Mouse (Mus musculus): ENCODE measurements around the gene Gnptab.

The Gnptab gene

GRCm38 (mm10) chr10:88377666-88378065, 1.3 kb upstream of the Gnptab start:
- WGBS: 84% methylated on average over 4 of the region's 4 CpGs

- 2% methylated on average over 11 of the region's 11 CpGs for WGBS
These were observed 1.1 kb downstream of the Gnptab start for GRCm38 (mm10) chr10:88380002-88380401.

DNA sequence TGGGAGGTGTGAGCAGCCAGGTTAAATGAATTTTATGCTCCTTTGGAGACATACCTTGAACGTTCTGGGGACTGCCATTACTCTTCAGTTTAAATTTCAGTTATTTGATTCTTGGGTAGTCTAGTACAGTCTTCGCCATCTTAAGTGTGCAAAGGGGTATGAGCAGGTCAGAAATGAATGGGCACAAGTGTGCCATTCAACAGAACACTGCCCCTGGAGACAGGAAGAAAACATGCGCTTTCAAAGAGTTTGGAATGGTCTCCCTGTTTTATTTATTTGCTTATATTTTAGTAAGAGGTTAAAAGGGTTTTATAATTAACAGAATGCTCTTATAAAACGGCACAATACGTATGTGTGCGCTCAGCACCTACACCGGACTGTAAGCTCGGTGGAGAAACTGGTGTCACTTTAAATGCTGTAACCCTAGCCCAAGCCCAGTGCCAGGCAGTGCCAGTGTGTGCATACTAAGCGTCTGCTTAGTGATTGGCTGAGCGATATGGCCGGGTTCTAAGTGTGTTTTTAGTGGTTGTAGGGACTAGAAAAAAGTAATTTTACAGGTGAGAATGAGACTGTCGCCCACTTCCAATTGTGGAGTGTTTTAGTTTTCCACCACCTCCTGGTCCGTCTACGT, 1.6 kb downstream of the Gnptab start:
- 21% methylated on average over 14 of the region's 14 CpGs for WGBS

- WGBS: 83% methylated on average over 4 of the region's 4 CpGs
These were observed 2.4 kb downstream of the Gnptab start for GRCm38 (mm10) chr10:88381286-88381685.

DNA sequence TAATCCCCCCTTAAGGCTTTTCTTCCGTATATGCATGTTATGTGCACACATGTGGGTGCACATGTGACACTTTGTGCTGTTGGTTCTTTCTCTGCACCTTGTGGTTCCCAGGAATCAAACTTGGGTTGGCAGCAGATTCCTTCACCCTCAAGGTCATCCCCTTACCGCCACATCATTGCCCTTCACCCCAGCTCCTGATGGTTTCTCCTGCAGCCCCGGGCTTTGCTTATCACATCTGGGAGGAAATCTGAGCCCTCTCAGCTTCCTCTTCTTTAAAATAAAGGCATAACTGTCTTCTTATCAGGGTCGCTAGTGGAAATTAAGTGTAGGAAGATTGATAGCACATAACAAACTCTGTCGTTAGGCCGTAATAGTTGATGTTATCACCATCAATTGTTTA, 3.1 kb downstream of the Gnptab start:
- WGBS: 81% methylated on average over 6 of the region's 6 CpGs

DNA sequence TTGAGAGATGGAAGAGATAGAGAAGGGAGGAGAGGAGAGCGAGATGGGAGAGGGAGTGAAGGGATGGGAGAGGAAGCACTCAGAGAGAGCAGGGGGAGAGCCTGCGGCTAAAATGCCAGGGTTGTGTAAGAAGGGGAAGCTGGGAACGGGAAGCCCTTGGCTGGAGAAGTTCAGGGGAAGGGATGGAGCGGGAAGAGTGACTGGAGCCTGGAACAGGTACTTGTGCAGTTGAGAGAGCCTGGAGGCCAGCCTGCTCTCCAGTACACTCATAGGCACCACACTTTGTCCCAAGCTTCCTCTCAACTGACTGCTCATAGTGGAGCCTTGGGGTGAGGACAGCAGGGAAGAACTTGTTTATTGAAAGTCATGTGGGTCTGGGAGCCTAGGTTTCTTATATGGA, 4.5 kb downstream of the Gnptab start:
- WGBS: 83% methylated on average over 4 of the region's 4 CpGs

DNA sequence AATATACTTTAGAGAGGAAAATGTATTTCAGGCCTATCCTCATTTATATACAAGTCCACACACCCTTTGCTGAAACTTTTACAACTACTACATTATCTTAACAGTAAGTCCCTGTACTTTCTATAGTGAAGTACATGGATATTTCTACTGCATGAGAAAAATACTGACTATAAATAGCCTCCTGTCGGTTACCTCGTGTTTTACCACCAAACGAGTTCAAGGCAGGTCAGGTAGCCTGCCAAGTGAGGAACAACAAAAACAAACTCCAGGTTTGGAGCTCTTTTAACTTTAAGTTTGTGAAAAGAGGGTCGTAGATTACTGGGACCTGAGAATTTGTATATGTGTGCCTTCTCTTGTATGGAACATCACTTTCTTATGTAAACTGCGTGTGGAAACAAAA, 5.1 kb downstream of the Gnptab start:
- 41% methylated on average over 5 of the region's 5 CpGs for WGBS

GRCm38 (mm10) chr10:88385290-88385689, 6.4 kb downstream of the Gnptab start:
- 87% methylated on average over 11 of the region's 11 CpGs for WGBS

- WGBS: 73% methylated on average over 6 of the region's 6 CpGs
These were observed 6.8 kb downstream of the Gnptab start for GRCm38 (mm10) chr10:88385758-88386157.

DNA sequence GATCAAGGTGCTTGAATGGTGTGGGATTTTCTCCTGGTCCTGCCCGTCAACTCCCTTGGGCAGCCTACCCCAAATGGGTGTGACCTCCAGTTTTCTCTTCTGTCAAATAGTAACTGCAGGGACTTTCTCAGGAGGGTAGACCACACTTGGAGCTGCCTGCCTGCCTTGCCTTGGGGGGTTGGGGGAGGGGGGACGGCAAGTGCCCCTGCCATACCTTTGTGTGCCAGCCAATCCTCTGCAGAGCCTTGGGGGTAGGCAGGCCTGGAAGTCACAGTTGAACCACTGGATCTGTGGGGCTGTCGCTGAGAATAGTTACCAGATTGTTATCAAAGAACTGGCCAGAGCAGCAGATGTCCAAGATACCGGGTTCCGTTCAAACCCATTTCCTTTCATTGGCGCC, 7.3 kb downstream of the Gnptab start:
- WGBS: 67% methylated on average over 6 of the region's 6 CpGs

DNA sequence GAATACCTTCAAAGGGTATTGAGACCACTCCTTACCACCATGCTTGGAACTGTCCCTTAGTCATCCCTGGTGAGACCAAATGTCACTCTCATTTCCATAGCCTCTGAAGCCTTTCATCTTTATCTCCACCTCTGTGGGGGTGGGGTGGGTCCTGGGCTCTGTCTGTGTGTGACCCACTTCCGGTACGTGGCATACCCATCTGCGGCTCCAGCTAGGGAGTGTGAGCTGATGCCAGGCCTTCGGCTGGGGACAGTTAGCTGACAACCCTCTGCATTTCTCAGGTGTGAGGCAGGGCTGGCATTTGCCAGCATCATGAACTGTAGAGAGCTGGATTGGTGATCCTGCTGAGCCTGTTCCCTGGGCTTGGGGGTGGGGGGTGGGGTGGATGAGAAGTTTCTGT, 10.6 kb downstream of the Gnptab start:
- 54% methylated on average over 4 of the region's 4 CpGs for WGBS

DNA sequence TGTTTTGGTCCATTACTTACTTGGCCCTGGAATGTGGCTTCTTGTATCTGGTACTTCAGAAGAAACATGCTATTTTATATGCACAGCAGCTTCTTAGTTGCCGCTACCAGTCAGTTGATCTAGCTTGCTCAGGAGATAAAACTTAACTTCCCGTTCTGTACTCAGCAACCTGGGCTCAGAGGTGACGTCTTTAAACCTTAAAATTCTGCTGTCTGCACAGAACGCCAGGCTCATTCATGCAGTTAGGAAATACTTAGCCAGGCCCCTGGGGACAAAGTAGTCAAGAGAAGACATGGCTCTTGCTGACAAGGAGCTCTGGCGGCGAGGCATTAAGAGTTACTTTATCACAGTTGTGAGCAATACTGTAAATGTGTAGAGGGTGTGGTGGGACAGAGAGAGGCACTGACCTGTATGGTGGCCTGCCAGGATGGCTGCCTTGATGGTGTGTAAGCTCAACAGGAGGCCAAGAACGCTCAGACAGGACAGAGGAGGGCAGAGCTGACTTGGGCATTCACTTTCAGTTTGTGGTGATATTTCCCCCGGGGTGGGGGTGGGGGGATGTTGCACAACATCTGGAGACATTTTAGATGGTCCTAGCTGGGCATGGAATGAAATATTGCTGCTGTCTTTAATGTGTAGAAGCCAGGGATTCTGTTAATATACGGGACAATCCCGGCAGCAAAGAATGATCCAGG, 11.3 kb downstream of the Gnptab start:
- 72% methylated on average over 10 of the region's 10 CpGs for WGBS

- WGBS: 66% methylated on average over 9 of the region's 9 CpGs
These were observed 12.6 kb downstream of the Gnptab start for GRCm38 (mm10) chr10:88391495-88391894.

DNA sequence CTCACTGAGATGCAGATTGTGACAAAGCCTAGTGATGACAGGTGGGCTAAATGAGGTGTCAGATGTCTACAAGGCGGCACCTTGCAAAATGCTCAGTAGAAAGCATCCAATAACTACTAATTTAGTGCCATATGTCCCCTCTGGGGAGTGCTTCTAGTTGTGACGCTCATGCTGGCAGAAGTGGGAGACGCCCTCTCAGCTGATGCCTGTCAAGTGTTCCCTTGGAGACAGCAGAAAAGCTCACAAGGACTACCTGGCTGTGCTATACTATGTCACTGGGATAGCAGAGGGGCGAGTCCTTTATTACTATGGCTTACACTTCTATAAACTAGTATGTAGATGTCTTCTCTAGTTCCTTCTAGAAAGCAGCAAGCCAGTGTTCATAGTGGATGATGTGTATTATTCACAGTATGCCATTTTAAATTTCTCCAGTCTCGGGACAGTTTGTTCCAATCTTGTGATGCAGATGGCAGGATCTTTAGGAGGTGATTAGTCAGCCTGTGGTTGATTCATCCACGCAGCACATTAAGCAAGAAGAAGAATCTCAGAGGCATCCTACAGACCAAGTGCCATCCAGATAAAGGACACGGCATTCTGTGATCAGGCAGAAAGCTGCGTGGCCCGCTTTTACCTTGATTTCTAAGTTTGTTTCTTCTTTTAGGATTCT, 13.4 kb downstream of the Gnptab start:
- 59% methylated on average over 9 of the region's 9 CpGs for WGBS

DNA sequence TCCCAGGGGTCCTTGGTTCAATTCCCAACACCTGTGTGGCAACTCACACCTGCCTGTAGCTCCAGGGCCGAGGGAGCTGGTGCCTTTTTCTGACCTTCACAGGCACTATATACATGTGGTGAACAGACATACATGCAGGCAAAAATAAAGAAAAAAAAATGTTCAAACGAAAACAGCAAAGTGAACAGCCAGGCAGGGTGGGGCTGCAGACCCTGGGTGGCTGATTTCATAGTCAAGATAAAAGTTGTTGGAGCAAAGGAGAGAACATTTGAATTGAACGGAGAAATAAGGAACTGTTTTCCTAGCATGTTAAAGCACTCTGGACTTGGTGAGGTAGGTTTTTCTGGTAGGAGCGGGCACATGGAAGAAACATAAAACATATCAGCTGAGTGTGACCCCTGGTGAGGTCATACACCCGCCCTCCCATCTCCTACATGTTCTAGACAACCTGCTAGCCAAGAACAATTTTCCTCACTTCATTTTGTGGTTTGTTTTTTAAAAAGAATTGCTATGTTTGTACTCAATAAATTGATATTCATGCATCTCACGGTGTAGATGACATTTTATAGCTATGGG, 19.8 kb downstream of the Gnptab start:
- WGBS: 85% methylated on average over 6 of the region's 6 CpGs

GRCm38 (mm10) chr10:88399271-88399670, 20.3 kb downstream of the Gnptab start:
- WGBS: 94% methylated on average over 5 of the region's 5 CpGs

DNA sequence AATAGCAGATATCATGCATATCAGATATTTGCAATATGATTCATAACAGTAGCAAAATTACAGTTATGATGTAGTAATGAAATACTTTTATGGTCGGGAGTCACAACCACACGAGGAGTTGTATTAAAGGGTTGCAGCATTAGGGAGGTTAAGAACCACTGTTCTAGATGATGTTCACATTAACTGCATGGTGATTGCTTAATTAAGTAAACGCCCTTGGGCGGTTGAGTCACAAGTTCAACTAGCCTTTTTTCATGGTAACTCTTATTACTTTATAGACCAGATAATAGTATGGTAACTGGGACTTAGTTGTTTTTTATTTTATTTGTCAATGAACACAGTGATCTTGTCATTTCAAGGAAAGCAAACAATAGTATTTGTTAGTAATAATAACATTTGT, 24.1 kb downstream of the Gnptab start:
- 93% methylated on average over 4 of the region's 4 CpGs for WGBS

GRCm38 (mm10) chr10:88404220-88404619, 25.3 kb downstream of the Gnptab start:
- WGBS: 83% methylated on average over 6 of the region's 6 CpGs

DNA sequence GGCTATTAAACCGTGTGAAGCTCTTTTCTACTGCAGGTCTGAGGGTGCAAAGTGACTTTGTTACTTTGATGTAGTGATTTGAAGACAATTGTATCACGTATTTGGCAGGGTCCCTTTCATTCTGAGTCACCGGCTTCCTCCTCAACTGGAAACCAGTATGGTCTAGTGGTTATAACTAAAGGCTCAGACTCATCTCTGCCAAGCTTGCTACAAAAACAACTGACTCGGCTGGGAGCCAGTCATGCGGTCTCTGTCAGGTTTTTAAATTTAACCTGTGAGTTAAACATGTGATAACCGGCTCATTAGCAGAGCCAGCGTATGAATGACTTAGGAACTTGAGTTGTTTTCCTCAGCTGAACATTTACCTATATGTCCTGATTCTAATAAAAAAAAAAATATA, 26.9 kb downstream of the Gnptab start:
- 56% methylated on average over 7 of the region's 7 CpGs for WGBS

DNA sequence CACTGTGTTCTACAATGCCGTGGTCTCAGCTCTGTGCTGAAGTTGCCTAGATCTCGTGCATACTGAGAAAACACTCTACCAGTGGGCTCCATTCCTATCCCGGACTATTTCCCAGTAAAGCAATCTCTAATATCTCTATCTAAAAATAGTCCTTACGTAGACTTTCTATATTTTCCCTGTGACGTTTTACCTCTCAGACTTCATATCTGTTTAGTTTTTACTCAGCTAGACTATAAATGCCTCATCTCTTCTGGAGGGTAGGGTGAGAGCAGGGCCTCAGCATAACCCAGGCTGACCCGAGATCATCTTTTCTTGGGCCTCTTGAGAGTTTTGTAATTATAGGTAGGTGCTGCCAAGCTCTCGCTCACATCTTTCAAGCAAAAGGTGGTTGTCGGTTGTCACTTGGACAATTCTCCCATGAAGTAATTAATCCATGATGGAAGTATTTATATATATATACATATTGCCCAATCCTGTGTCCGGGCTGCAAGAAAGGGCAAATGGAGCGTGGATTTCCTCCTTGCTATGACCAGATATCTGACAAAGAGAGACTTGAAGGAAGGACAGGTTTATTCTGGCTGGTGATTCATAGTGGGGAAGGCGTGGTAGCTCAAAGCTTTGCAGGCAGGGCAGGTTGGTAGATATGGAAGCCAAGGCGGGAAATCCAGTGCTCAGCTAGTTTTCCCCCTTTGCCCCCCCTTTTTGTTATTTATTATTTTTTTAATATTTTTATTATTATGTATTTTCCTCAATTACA, 29.1 kb downstream of the Gnptab start:
- 89% methylated on average over 12 of the region's 12 CpGs for WGBS

GRCm38 (mm10) chr10:88409751-88410150, 30.8 kb downstream of the Gnptab start:
- 57% methylated on average over 2 of the region's 2 CpGs for WGBS
